Mouse (Mus musculus): ENCODE results near the gene Olfr680-ps1.
"Not testable (repeated sequence)": the region's sequence is repeated elsewhere in the genome, so short reads cannot be mapped to it uniquely, and the experiment has no call there.

Olfr680-ps1 gene

GRCm38 (mm10) chr7:105092717-105093116, at the start of gene Olfr680-ps1:
Olfr680-ps1 (minus strand) TSS chr7:105092817.
- DNase-seq (ENCODE audit: low read depth in 1 of 2, low spot score in 2 of 2) = not testable (repeated sequence)

- no peak for DNase-seq (ENCODE audit: low read depth in 1 of 2, low spot score in 2 of 2)
These were observed 48.7 kb upstream of the Olfr680-ps1 start for GRCm38 (mm10) chr7:105141275-105141674.

GRCm38 (mm10) chr7:105116536-105116935, 23.9 kb upstream of the Olfr680-ps1 start, which contains the start of gene Olfr681:
Olfr681 (plus strand) TSS chr7:105116836.
- no peak for DNase-seq (ENCODE audit: low read depth in 1 of 2, low spot score in 2 of 2)

GRCm38 (mm10) chr7:105080905-105081304, 11.7 kb downstream of the Olfr680-ps1 start, which contains the start of gene Olfr679:
Olfr679 (plus strand) TSS chr7:105081205.
- no peak for DNase-seq (ENCODE audit: low read depth in 1 of 2, low spot score in 2 of 2)

GRCm38 (mm10) chr7:105064175-105064574, 28.4 kb downstream of the Olfr680-ps1 start, which contains the start of gene Olfr678:
Olfr678 (plus strand) TSS chr7:105064475.
- no peak for DNase-seq (ENCODE audit: low read depth in 1 of 2, low spot score in 2 of 2)

GRCm38 (mm10) chr7:105058951-105059350, 33.7 kb downstream of the Olfr680-ps1 start:
- DNase-seq (ENCODE audit: low read depth in 1 of 2, low spot score in 2 of 2) = no peak
